Mouse (Mus musculus) testis, postnatal 14 days (tissue): ENCODE data around the gene Chrnd.
A peak's percentile ranks its signal among the peaks of the same experiment; 100 is the strongest.

Experiments used
- DNase-seq: peaks from one replicate; pipeline ENCODE4 v3.0.0; 2021; ENCODE audit warnings: low spot score

Chrnd gene

GRCm38 (mm10) chr1:87232197-87232596 is 41.8 kb downstream of the Chrnd start:
- no peak for DNase-seq

GRCm38 (mm10) chr1:87239056-87239455 is 48.6 kb downstream of the Chrnd start:
- DNase-seq: no peak

GRCm38 (mm10) chr1:87243021-87243420 is 52.6 kb downstream of the Chrnd start:
- no peak for DNase-seq

GRCm38 (mm10) chr1:87245430-87245829 is 55.0 kb downstream of the Chrnd start:
- DNase-seq: no peak

GRCm38 (mm10) chr1:87245929-87246815 is 55.8 kb downstream of the Chrnd start:
- peak; percentile 75 for DNase-seq
